Mouse (Mus musculus): ENCODE data around the gene Dennd5b.

DNA sequence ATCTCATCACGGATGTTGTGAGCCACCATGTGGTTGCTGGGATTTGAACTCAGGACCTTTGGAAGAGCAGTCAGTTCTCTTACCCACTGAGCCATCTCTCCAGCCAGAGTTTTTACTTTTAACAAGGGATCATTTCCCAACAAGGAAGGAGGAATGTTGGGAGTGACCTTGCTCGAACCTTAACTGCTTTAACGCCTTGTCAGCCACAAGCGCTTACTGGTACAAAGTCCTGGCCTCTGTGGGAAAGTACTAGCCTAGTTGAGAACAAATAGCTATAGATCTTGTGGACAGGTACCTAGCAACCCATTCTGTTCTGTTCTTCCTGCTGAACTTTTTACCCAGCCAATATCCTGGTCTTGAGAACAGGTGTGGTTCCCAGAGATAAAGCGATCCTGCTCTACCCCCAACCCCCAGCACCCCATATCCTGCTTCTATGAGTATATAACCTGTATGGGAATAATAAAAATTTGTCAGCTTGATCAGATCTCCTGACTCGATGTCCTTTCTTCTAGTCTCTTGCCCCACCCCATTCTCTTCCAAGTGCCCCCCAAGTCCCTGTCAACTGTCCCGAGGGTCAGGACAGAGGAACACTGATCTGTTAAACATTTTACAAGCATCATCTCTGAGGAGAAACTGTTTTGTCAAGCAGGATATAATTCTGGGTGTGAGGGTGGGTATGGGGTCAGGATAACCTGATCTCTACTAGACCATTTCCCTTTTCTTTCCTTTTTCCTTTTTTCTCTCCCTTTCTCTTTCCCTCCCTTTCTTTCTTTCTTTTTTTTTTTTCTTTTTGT is 47.2 kb upstream of the Dennd5b start:
- TF ChIP-seq CTCF (IDR thresholded peaks at IDR 0.05): no peak
- TF ChIP-seq EP300 (IDR thresholded peaks at IDR 0.05; ENCODE audit: insufficient read depth, low read depth, low read length): no peak
